Mouse (Mus musculus) erythroblast, adult 5-6 weeks (primary cell): ENCODE results near the gene Trmt10b. TPM values are rescaled to one million over a fixed set of nuclear protein-coding genes. Genes with fewer than 3 reads are reported as not detected.

Source experiments
- ATAC-seq: replicated peaks from 2 replicates; pipeline ENCODE4 v1.8.0; 2016; ENCODE audit warnings: moderate number of reproducible peaks, mild to moderate bottlenecking, moderate TSS enrichment, inconsistent platforms; ENCODE audit not compliant: poor library complexity, low FRiP score, severe bottlenecking
- total RNA-seq, 2 experiments: library from RNA; stranded (forward) in 1 of 2; stranded (reverse) in 1 of 2; fragments of 150-400 nt in 1 of 2; fragments of 200-764, 138-1000 nt in 1 of 2; gene quantifications; 2 replicates each; pipeline versions ENCODE4 v1.2.3 to v1.2.4; 2015 to 2017; ENCODE audit warnings: low replicate concordance in 2 of 2

Trmt10b gene
- total RNA-seq, 2 experiments from 2014 or later: 3.6 to 9.0 TPM

DNA sequence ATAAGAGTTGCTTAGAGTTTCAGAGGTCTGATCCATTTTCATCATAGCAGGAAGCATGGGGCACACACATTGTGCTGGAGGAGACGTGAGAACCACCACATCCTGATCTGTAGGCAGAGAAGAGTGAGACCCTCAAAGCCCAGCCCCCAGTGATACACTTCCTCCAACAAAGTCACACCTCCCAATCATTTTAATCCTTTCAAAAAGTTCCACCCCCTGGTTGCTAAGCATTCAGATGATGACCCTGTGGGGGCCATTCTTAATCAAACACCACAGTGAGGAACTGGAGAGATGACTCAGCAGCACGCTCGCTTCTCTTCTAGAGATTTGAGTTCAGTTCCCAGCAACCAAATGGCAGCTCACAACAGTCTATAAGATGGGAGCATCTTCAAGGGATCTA lies 35.5 kb downstream of the Trmt10b start:
- no peak for ATAC-seq

DNA sequence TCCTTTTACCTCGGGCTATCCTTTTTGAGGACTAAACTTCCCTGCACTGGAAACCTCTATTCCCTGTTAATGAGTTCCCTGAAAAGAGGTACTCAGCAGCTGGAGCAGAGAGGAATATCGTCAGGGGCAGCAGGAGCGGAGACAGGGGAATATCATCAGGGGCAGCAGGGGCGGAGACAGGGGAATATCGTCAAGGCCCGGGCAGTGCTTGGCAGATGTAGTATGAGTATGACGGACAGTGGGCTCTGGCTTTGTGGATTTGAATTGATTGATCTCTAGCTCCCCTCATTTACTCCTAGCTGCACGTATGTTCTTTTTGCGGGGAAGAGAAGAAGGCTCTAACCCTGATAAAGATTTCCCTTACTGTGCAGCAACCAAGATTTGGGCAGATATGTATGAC lies 44.3 kb downstream of the Trmt10b start:
- no peak for ATAC-seq

DNA sequence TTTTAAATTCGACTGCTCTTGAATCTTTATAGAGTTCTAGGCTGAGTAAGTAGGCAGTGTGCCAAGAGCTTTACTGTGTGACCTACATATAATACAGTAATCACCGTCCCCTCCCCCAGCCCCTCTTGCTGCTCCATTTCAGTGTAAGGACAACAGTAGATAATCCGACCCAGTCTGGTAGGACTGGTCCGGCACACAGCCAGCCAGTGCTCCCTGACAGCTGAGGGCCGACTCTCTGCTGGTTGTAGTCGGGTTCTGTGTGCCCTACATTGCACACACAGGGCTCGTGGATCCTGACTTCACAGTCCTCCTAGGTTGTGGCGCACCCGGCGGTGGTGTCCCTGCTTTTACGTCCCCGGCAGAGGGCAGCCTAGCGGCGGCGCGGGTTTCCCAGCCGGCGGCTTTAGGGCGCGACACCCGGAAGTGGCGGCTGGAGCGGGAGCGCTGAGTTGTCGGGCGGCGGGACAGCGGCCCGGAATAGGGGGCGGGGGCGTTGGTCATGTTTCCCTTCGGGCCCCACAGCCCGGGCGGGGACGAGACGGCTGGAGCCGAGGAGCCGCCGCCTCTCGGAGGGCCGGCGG lies 44.8 kb downstream of the Trmt10b start, which contains the start of gene Dcaf10:
Gene Dcaf10, plus strand, starts transcription at position 433 of the 581 bp plus-strand sequence.
- ATAC-seq: peak; percentile 88

DNA sequence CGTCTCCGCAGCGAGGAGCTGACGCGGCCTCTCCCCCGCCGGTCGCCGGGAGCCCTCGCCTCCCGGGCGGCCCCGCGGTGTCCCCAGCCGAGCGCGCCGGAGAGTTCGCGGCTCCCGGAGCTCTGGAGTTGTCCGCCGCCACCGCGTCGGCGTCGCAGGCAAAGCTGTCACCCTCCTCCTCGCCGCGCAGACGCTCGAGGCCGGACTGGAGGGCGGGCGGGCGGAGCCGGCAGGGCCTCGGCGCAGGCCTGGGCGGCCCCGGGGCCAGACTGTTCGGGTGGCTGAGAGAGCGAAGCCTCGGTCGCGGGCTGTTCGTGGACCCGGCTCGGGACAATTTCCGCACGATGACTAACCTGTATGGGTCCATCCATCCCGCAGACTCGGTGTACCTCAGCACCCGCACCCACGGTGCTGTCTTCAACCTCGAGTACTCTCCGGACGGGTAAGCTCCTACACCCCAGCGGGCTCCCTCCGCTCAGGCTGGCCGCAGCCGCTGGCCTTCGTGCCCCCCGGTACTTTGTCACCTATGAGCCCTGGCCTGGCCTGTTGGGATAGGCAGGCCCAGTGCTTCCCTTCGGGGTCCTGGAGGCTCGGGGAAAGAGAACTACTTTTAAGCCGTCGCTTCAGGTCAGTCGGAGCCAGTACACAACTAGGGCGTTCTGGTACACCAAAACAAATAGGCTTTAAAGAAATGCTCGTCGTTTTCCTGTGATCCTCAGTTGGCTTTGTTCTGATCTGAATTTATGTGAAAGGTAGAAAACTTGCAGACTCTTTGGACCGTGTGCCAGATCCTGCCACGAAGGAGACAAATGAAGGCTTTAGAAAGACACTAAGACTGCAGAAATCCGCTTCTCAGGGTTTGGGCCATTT lies 45.6 kb downstream of the Trmt10b start, which contains the start of gene Exosc3:
Gene Exosc3, minus strand, starts transcription at position 447 of the 870 bp plus-strand sequence.
- ATAC-seq: peak; percentile 79

DNA sequence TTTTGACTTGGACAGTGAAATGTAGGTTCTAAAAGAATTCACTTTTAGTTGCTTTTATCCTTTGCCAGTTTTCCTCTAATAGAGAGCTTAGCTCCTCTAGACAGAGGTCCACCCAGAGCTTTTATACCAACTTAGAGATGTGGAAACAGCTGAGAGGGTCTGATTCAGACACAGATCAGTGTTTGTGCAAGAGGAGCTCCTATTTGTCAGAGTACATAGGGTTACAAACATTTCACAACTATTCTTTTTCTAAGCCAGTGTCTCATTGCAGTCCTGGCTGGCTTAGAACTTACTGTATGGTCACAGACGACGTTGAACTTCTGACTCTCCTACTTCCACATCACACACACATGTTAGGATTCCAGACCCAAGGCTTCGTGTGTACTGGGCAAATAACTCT lies 59.7 kb downstream of the Trmt10b start:
- no peak for ATAC-seq

Other genes starting within 250 kb of the Trmt10b start
- gene Fbxo10, start 212.5 kb upstream of the Trmt10b start, total RNA-seq (2015; ENCODE audit: low replicate concordance): 2.1 and 7.1 TPM in 2 replicates
- gene Fbxo10, start 212.5 kb upstream of the Trmt10b start, total RNA-seq (2017; ENCODE audit: low replicate concordance): 4.0 and 5.5 TPM in 2 replicates
- gene Tomm5, start 189.0 kb upstream of the Trmt10b start, total RNA-seq (2015; ENCODE audit: low replicate concordance): 27.6 and 42.7 TPM in 2 replicates
- 14.1 and 28.4 TPM in 2 replicates for gene Tomm5, start 189.0 kb upstream of the Trmt10b start, total RNA-seq (2017; ENCODE audit: low replicate concordance)
- gene Frmpd1, start 112.3 kb upstream of the Trmt10b start, total RNA-seq (2015; ENCODE audit: low replicate concordance): not detected in 2 replicates
- not detected in 2 replicates for gene Frmpd1, start 112.3 kb upstream of the Trmt10b start, total RNA-seq (2017; ENCODE audit: low replicate concordance)
- 19.0 and 30.4 TPM in 2 replicates for gene Dcaf10, start 45.0 kb downstream of the Trmt10b start, total RNA-seq (2015; ENCODE audit: low replicate concordance)
- 23.7 and 32.5 TPM in 2 replicates for gene Dcaf10, start 45.0 kb downstream of the Trmt10b start, total RNA-seq (2017; ENCODE audit: low replicate concordance)
- 20.8 and 33.9 TPM in 2 replicates for gene Exosc3, start 45.6 kb downstream of the Trmt10b start, total RNA-seq (2015; ENCODE audit: low replicate concordance)
- gene Exosc3, start 45.6 kb downstream of the Trmt10b start, total RNA-seq (2017; ENCODE audit: low replicate concordance): 25.5 and 37.5 TPM in 2 replicates
- 875 and 932 TPM in 2 replicates for gene Slc25a51, start 111.6 kb downstream of the Trmt10b start, total RNA-seq (2015; ENCODE audit: low replicate concordance)
- gene Slc25a51, start 111.6 kb downstream of the Trmt10b start, total RNA-seq (2017; ENCODE audit: low replicate concordance): 975 and 1,016 TPM in 2 replicates
- not detected in 2 replicates for gene Shb, start 235.3 kb downstream of the Trmt10b start, total RNA-seq (2015; ENCODE audit: low replicate concordance)
- 0.68 and 0.84 TPM in 2 replicates for gene Shb, start 235.3 kb downstream of the Trmt10b start, total RNA-seq (2017; ENCODE audit: low replicate concordance)